Mouse (Mus musculus): ENCODE results near the gene Ddx5.
"Not testable (repeated sequence)": the region's sequence is repeated elsewhere in the genome, so short reads cannot be mapped to it uniquely, and the experiment has no call there.

Gene Ddx5

GRCm38 (mm10) chr11:106788026-106788774, 785 bp downstream of the Ddx5 start:
- DNase-seq (ENCODE audit: low spot score), result peak; percentile 99

GRCm38 (mm10) chr11:106787131-106788025, 1.6 kb downstream of the Ddx5 start:
- peak; percentile 93 for DNase-seq (ENCODE audit: low spot score)

- DNase-seq (ENCODE audit: low spot score), result no peak
Observed at GRCm38 (mm10) chr11:106785043-106785442, 3.9 kb downstream of the Ddx5 start.

GRCm38 (mm10) chr11:106784476-106784875, 4.5 kb downstream of the Ddx5 start:
- no peak for DNase-seq (ENCODE audit: low spot score)

GRCm38 (mm10) chr11:106782841-106783764, 5.9 kb downstream of the Ddx5 start:
- DNase-seq (ENCODE audit: low spot score), result no peak

- DNase-seq (ENCODE audit: low spot score), result not testable (repeated sequence)
Observed at GRCm38 (mm10) chr11:106782271-106782670, 6.7 kb downstream of the Ddx5 start.

- no peak for DNase-seq (ENCODE audit: low spot score)
Observed at GRCm38 (mm10) chr11:106780590-106781220, 8.3 kb downstream of the Ddx5 start.

- DNase-seq (ENCODE audit: low spot score), result no peak
Observed at GRCm38 (mm10) chr11:106780089-106780425, 8.9 kb downstream of the Ddx5 start.

- DNase-seq (ENCODE audit: low spot score), result peak; percentile 91
Observed at GRCm38 (mm10) chr11:106779388-106780088, 9.4 kb downstream of the Ddx5 start, which contains the start of gene Polg2. Gene Polg2 (minus strand): TSS chr11:106779537.

GRCm38 (mm10) chr11:106778589-106779387, 10.2 kb downstream of the Ddx5 start:
- no peak for DNase-seq (ENCODE audit: low spot score)

- no peak for DNase-seq (ENCODE audit: low spot score)
Observed at GRCm38 (mm10) chr11:106778132-106778531, 10.9 kb downstream of the Ddx5 start.

GRCm38 (mm10) chr11:106777395-106777794, 11.6 kb downstream of the Ddx5 start:
- DNase-seq (ENCODE audit: low spot score), result no peak

- DNase-seq (ENCODE audit: low spot score), result no peak
Observed at GRCm38 (mm10) chr11:106776960-106777359, 12.0 kb downstream of the Ddx5 start.

GRCm38 (mm10) chr11:106773061-106773460, 15.9 kb downstream of the Ddx5 start:
- no peak for DNase-seq (ENCODE audit: low spot score)

GRCm38 (mm10) chr11:106770195-106770974, 18.6 kb downstream of the Ddx5 start:
- no peak for DNase-seq (ENCODE audit: low spot score)

- no peak for DNase-seq (ENCODE audit: low spot score)
Observed at GRCm38 (mm10) chr11:106767516-106767915, 21.5 kb downstream of the Ddx5 start.

- DNase-seq (ENCODE audit: low spot score), result no peak
Observed at GRCm38 (mm10) chr11:106766611-106767162, 22.3 kb downstream of the Ddx5 start.

- DNase-seq (ENCODE audit: low spot score), result no peak
Observed at GRCm38 (mm10) chr11:106762800-106763185, 26.2 kb downstream of the Ddx5 start.
